Mouse (Mus musculus) myocyte (in vitro differentiated cells): Measurements from ENCODE around the gene Asxl1.
A peak's percentile ranks its signal among the peaks of the same experiment; 100 is the strongest.

ENCODE experiments used
- E2F4 ChIP-seq: IDR thresholded peaks from one replicate; pipeline ENCODE4 v1.6.1; 2011; ENCODE audit warnings: mild to moderate bottlenecking, control low read depth, moderate library complexity; ENCODE audit not compliant: insufficient read depth
- MAX ChIP-seq: IDR thresholded peaks from one replicate; pipeline ENCODE4 v1.6.1; 2011; ENCODE audit warnings: low read depth, mild to moderate bottlenecking, control low read depth
- MYOD1 ChIP-seq, 3 experiments: IDR thresholded peaks; one replicate each; pipeline ENCODE4 v1.6.1; 2011; ENCODE audit warnings: control low read depth in 2 of 3, low read depth in 2 of 3, mild to moderate bottlenecking in 2 of 3, moderate library complexity in 1 of 3; ENCODE audit not compliant: insufficient read length in 2 of 3, control insufficient read depth in 1 of 3
- MYOG ChIP-seq, 3 experiments: IDR thresholded peaks; one replicate each; pipeline ENCODE4 v1.6.1; 2011; ENCODE audit warnings: control low read depth in 2 of 3, low read depth in 2 of 3, mild to moderate bottlenecking in 2 of 3; ENCODE audit not compliant: insufficient read length in 2 of 3, control insufficient read depth in 1 of 3, insufficient read depth in 1 of 3
- POLR2A ChIP-seq: IDR thresholded peaks from one replicate; pipeline ENCODE4 v1.6.1; 2011; ENCODE audit warnings: low read depth, mild to moderate bottlenecking, control low read depth, moderate library complexity; ENCODE audit not compliant: insufficient read length
- POLR2AphosphoS2 ChIP-seq: IDR thresholded peaks from one replicate; pipeline ENCODE4 v1.6.1; 2011; ENCODE audit warnings: low read depth, control low read depth; ENCODE audit not compliant: insufficient read length

- TF ChIP-seq POLR2A (no peak), MAX (no peak), MYOD1 (IDR thresholded peaks at IDR 0.05; ENCODE audit: control insufficient read depth in 1 of 3, insufficient read length in 2 of 3, low read depth in 2 of 3) (peak in 1 of 3 experiments; percentile 32), MYOG (IDR thresholded peaks at IDR 0.05; ENCODE audit: control insufficient read depth in 1 of 3, insufficient read depth in 1 of 3, insufficient read length in 2 of 3, low read depth in 2 of 3) (no peak), E2F4 (no peak), POLR2AphosphoS2 (no peak)
Measured at GRCm38 (mm10) chr2:153350552-153351181, 5.0 kb downstream of the Asxl1 start.
